Mouse (Mus musculus) embryo, embryonic 11 days (tissue): ENCODE measurements around the gene Coq2.

Source experiments
- DNase-seq: peaks from one replicate; pipeline ENCODE4 v3.0.0-alpha.2; 2015

Gene Coq2

DNA sequence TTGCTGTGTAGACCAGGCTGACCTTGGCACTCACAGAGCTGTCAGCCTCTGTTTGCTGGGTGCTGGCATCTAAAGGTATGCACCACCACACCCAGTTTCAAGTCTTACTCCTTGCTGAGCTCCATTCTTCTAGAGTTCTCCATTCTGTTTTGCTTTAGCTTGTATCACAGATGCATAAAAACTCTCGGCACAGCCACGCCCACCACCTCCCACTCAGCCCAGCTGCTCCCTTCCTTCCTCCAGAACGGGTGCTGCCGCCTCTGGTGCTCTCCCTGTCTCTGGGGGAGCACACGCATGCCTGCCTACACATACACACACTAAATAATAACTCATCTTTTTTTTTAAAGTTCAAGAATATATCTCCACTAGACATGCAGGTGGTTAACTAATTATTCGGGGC lies 16.5 kb downstream of the Coq2 start:
- no peak for DNase-seq

DNA sequence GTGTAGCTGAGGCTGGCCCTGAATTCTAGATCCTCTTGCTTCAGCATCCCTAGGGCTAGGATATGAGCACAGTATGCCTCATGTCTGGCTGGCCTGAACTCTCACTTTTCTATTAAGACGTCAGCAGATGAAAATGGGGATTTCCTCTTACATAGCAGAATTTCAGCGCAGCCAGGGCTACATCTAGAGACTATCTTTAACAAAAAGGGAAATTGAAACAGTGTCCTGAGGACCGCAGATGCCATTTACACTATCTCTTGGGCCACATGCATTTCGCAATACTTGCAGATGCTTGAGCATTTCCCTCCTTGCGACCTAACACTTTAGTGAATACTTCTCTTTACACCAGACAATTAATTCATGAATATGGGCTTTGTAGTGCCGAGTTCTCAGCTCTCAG lies 18.6 kb downstream of the Coq2 start:
- DNase-seq = no peak

DNA sequence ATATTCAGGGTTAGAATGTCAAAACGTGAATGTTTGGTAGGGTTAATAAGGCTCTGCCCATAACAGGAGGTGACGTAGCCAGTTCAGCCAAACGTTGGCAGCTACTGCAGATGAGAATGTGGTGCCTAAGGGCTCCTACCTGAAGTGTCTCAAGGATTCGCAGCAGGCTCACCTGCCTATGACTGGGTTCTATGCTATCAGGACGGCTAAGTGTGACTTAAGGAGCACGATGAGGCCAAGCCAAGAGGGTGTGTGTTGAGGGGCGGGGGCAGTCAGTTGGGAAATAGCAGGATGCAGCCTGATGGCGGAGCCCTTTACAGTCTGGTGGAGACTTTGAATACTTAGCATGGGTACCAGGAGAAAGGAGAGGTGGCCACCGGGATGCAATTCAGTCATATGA lies 22.6 kb downstream of the Coq2 start:
- DNase-seq = no peak

DNA sequence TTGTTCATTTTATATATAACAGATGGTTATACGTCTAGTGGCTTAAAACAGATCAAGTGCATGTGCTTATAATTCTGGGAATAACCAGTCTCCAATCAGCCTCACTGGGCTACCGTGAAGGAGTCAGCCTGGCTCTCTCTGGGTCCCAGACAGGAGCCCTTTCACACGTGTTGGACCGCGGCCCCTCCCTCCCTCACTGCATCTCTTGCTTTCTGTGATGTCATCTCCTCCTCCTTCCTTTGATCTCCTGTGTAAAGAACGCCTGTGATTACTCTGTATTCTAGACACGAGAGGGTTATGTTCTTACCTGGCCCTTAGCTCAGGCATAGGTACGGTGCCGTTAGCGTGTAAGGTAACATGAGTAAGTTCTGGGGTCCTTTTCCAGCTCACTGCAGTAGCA lies 23.5 kb downstream of the Coq2 start:
- no peak for DNase-seq

DNA sequence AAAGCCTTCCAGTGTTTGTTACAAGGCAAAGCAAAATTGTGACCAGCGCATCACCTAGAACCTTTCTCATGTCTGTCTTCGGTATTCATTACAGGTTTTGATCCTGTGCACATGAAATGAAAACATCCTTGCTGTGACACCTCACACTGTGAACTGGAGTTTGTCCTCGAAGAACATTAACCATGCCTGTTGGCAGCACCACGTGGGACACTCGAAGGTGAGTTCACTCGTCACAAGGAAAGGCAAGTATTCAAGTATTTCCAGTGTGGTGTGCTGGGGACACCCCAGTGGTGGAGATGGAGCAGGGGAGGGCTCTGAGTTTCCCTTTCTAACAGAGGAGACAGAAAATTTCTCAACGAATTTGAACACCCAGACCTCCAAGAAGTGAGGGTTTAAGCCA lies 24.0 kb downstream of the Coq2 start:
- no peak for DNase-seq

DNA sequence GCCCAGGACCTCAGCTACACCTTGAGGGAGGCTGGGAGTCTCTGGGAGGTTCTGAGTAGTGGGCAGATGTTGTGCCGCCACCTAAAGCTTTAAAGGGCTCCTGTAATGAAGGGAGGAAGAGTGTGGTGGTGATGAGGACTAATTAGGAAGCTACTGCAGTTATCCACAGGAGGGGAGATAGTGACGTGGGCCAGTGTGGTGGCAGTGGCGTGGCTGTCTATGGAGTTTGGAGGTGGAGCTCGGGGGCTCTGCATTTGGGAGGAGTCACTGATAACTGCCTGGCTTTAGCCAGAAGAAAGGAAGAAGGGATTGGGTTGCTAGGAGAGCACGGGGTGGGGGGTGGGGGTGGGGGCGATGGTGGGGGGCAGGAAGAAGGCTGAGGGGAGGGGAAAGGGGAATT lies 26.4 kb downstream of the Coq2 start:
- DNase-seq = no peak

DNA sequence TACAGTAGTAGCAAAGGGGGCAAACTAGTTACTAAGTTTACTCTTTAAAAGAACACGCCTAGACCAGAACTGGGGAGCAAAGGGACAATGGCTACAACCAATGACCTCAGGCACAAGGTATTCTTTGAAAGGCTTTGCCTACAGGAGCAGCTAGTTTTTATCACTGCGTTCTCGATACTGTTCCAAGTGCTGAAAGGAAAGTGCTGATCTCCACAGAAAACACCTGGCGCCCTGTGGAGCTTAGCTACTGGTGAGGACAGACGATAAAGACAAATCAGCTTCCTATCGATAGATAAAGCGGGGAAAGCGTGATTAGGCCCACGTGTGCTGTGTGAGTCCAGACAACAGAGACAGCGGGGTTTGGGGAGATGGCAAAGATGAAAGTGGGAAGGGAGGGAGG lies 26.9 kb downstream of the Coq2 start:
- no peak for DNase-seq

DNA sequence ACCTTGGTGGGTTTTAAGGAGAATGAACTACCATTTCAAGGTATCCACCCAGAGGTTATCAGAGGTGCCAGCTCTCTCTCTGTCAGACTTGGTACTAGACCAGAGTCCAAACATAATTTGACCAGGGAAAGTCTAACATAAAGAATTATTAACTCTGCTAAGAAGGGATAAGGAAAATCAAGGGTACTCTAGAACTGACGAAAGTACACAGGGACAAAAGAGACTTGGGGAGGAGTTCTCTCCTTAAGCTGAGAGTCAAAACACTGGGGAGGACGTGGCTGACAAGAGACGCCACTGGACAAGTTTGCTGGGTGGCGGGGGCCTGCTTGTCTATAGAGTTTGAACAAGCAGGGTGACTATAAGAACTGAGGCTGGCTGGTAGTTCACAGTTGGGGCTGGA lies 28.4 kb downstream of the Coq2 start:
- no peak for DNase-seq

DNA sequence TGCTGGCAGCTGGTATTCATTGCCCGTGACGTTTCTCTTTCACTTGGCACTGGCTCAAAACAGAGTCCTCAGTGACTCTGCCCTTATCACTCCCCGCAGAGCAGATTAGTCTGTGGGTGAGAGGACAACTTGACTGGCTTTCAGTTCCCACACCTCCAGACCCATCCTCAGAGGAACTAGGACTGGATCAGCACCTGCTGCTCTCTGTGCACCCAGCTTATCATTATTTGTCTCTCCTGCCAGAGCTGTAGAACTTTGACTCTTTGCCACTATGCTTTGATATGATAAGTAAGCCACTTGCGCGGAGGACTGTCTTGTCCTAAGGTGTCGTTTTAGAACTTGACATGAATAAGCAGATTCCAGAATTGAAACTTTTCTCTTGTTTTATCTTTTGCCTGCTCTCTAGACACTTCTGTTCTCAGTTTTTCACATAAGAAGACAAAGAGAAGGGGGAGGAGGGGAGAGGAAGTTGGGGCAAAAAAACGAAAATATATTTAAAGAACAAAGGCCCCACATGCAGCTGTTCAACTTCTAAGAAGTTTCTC lies 30.9 kb downstream of the Coq2 start:
- no peak for DNase-seq

DNA sequence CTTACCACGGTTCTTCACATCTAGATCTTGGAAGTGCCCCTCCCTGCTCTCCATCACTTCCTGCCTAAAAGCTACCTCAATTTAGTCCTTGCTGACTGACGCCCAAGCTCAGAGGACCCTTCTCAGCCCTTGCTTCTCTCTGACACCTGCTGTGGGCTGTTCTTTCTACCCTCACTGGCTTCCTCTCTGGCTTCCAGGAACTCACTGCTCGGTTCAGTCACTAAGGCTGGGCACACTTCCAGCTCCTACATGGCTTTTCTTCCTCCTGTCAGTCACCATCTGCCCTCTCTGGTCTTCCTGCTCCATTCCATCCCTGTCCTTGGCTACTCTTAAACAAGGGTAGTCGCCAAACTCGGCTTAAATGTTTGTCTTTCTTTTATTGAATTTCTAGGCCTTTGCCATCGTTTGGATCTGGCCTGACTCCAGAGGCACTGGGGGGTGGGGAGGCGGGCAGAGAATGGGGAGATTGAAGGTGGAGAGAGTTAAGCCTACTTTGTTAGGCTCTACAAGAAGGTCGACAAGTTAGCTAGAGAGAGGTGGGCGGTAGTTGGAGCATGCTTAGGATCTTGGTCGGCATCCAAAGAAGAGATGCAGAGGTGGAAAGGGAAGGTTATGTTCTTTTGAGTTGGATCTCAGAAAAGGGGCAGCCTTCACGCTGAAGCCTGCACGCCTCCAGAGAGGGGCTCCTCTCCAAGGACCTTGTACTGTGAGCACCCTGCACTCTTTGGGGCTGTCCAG lies 31.5 kb downstream of the Coq2 start:
- no peak for DNase-seq

DNA sequence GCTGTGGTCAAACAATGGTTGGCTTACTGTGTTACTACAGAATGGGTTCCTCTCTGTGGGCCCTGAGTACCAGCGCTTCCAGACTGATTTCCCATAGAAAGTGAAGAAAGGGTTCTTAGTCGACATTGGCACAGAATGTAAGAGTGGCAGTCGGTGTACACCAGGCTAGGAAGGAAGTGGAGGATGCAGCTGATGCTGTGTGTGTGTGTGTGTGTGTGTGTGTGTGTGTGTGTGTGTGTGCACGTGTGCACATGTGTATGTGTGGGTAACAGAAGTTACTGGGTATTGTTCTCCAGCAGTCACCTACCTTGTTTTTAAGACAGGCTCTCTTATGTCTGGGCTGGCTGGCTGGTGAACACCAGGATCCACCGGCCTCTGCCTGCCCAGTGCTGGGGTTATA lies 32.6 kb downstream of the Coq2 start:
- DNase-seq = no peak

DNA sequence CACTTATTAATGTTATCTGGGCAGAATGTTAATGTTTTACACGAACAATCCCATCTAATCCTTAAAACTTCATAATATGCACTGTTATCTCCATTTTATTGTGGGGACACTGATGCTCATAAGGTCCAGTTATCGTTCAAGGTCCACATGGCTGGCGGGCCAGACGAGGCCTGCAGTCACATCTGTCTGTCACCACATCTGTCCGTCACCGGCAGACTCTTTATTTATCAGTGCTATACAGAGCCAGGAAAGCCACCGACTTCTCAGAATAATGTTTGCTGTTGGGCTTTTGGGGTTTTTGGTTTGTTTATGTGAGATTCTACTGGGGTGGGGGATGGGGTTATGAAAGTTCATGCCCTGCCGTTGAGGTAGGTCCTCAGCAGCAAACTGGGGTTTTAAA lies 36.5 kb downstream of the Coq2 start:
- no peak for DNase-seq

DNA sequence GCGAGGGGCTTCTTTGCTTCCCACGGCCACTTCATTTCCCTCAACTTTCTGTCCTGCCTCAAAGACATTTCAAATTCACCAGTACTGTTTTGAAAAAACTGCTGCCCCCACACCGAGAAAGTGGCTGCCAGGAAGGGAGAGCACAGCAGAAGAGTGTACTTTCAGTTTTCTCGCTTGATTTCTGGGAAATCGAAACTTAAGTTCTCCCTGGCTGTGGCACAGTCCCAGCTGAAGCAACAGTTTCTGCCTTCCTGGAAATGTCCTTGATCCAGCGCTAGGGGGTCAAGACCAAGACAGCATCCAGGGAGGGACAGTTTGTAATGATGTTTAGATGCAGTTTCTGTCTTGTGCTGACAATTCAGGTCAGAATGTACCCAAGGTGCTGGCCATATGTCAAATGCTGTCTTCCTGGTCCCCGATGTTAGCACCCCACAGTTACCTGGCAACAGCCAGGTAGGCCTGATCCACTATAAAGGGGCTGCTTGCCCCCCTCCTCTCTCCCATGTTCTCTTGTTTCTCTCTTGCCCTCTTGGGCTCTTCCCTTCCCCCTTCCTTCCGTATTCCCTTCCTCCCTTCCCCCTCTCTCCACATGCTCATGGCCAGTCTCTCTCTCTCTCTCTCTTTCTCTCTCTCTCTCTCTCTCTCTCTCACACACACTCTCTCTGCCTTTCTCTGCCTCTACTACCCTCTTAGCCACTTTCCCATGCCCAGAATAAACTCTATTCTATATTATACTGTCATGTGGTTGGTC lies 38.0 kb downstream of the Coq2 start:
- no peak for DNase-seq

DNA sequence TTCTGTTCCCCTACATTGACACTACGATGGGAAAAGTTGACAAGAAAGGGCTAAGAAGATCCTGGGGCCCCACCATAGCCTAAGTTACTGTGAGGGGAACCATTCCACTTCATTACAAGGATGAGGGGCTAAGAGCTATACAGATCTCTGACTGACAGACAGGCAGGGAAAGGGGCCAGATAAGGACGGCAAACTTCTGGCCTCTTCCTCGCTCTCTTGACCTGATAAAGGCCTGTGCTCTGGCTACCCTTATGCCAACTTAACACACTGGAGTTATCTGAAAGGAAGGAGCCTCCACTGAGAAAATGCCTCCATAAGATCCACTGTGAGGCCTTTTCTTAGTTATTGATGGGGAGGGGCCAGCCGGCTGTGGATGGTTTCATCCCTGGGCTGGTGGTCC lies 39.0 kb downstream of the Coq2 start:
- no peak for DNase-seq

DNA sequence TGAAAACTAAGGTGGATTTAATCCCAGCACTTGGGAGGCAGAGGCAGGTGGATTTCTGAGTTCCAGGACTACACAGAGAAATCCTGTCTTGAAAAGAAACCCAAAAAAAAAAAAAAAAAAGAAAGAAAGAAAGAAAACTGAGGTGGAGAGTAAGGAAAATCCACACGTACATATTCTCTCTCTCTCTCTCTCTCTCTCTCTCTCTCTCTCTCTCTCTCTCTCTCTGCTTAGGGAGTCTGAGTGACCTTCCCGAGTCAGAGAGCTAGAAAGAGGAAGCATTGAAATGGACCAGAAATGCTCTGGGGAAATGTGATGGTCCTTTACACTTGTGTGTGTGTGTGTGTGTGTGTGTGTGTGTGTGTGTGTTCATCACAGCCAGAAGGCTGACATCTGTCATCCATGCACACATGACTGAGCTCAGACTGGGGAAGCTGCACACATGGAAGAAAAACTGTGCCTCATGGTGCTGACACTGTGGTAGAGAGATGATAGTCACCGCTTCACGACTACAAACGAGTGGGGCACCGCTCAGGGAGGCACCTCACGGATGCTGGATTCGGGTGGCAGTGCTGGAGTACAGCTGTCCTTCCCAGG lies 40.0 kb downstream of the Coq2 start:
- no peak for DNase-seq

DNA sequence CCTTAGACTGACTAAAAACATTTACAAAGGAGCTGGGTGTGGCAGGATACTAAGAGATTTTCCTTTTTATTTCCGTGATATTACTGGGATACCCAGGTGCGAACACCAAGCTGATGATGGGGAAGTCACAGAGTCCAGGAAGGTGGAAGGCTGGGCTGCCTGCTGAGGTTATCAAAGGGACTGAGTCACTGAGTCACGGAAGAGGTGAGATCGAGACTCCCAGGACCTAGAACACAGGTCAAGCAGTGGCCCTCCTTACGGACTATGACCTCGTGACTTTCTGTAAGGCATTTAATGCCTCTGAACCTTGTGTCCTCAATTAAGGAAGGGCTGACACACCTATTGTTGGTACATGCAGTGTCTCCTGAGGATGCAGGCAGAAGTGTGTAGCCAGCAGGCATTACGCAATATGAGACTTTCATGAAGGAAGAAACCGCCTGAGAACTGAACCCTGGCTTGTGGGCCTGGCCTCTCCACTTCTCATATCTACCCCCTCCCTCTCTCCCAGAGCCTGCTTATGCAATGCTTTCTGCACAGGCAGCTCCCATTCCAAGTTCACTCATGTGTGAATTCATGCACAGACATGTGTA lies 42.3 kb downstream of the Coq2 start:
- DNase-seq = no peak

DNA sequence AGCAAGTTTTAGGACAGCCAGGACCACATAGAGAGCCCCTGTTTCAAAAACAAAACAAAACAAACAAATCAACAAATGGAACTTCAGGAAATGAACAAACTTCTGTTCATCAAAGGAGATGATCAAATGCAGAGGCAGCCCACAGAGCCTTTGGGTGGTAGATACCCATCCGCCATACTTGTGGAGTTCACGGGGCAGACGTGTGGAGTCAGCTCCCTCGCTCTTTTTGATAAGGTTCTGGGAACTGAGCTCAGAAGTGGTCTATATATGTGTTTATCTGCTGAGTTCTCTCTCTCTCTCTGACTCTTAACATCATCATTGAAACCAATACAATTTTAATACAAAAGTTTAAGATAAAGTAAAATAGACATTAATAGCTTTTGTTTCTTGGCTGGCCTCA lies 46.1 kb downstream of the Coq2 start:
- DNase-seq = no peak

DNA sequence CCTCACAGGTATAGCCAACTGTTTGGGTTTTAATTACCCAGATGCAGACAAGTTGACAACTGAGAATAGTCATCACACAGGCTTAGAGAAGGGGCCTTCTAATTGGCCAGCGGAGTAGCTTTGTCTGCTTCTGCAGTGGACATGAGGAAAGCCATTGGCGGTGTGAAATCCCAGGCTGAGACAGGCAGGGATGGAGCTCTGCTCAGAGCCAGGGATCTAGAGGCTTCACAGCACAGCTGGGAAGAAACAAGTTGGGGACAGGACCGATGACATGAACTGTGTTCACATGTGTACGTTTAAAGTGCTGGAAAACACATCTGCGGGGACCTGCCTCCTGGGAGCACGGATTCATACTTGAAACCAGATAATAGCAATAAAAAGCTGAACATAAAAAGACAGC lies 48.4 kb downstream of the Coq2 start:
- no peak for DNase-seq

DNA sequence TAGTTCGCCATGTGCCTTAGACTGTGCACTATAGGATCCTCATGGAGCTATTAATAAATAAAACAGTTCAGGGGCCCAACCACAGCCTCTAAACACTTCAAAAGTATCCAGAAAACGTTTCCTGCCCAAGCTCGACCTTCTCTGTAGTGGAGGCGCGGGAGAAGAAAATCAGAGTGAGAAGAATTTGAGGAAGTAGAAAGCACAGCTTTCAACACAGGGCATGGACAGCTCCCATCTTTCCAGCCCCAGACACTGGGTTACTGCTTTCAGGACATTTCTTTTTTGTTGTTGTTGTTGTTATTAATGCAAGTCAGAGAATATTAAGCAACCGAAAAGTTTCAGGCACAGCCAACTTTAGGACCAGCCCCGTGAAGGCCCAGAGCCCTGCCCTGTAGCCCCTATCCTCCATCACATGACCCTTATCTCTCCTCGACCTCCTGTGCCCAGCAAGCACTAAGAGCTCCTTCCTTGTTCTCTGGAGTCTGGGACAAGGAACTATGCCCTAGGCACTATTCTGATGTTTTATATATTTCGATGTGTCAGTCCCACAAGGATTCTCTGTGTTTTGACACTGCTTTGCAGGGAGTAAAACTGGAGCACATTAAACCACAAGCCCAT lies 50.1 kb downstream of the Coq2 start:
- no peak for DNase-seq

DNA sequence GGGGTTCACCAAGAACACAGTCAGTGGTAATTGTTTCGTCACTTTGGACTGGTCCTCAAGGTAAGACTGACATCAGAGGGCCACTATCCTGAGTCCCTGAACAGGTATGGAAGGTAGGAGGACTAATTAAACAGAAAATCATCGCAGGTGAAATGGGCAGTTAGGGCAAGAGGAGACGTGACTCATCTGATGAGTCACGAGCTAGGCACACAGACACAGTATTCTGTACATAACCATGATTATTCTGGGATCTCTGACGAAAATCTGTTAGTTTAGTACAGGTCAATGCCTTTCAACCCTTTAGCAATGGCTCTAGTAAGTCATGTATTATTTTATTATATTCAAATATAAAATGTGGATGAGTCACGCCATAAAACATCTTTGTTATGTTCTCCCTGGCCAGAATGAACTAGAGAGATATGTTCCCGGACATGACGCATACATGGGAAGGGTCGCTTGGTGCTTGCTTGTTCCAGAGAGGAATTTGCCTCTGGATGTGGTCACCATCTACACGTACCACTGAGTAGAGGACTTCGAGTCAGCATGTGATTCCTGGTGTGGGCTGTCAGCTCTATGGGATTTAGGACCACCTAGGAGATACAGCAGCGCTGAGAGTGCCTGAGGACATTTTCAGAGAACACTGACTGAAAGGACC lies 52.3 kb downstream of the Coq2 start:
- DNase-seq = no peak

DNA sequence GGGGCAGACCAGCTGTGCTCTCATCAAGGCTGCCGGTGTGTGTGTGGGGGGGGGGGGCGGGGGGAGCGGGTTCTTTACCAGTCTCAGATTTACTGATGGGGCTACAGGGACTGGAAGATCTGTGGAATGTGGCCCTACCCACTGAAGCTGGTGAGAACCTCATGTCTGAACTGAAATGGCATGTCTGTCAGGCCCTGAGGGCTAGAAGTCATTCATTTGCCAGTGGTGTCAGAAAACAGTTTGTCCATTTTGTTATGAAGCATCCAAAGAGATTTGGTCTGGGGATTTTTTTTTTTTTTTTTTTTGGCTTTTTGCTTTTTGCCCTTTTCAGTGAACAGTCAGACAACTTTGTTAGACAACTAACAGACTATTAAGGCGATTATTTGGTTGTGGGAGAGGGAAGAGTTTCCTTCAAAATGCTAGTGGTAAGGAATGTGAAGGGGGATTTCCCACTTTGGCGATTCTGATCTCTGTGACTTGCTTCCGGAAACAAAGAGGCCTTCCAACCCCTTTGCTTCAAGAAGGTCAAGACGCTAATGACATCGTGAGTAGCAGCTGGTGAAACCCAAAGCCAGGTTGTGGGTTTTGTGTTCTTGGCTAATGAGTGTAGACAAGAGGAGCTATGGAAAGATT lies 52.9 kb downstream of the Coq2 start:
- no peak for DNase-seq

DNA sequence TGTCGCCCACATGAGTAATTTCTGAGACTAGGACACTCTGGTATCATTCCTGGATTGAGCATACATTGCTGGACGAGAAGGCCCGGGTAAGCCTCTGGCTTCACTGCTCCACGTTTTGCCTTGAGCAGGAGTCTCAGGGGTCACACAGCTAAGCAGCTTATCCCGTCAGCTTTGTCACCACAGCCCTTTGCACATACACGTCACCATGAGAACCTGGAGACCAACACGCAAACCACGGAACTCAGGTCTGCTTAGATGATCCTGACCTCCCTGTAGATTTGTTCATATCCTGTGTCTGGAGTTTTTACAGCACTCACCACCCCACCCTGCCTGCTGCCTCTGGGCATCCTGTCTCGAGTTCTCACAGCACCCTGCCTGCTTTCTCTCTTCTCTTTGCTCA lies 54.0 kb downstream of the Coq2 start:
- no peak for DNase-seq
